Mouse (Mus musculus) ovary, adult 18-20 months (tissue): ENCODE data around the gene Shbg.

ENCODE experiments used
- DNase-seq: peaks from one replicate; pipeline ENCODE4 v3.0.0; 2022; ENCODE audit warnings: low spot score, mixed read lengths

Shbg gene

DNA sequence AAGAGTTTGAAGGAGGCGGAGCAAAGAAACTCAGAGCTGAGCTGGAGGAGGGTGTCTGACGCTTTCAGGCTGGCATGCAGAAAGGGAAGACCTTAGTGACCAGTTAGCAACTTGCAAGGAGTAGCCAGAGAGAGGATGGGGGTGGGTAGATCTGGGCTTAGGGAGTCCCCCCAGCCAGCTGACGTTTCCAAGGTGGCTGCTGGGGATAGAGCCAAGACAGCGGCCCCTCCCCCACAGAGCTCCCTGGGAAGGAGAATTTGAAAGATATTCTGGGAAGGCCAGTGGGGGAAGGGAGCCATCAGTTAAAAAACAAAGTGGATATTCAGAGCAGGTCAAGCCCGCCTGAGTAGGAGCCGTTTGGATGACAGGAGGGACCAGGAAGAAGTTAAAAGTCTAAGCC is 17.6 kb downstream of the Shbg start:
- DNase-seq: peak; percentile 85

DNA sequence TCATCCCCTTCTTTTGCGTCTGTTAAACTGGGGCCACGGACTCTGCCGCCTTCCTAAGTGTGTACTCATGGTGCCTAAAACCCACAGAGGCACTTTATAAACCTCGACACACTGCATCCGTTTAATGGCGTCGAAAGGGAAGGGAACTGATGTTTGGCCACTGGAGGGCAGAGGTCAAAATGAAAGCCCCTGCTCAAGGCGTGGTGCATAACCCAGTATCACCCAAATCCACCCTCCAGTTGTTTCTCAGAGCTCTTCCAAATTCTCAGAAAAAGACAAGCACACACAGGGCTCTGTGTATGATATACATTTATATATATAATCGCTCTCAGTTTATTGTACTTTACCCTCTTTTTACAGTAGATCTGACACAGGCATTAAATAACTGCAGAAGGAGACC is 18.3 kb downstream of the Shbg start:
- no peak for DNase-seq

DNA sequence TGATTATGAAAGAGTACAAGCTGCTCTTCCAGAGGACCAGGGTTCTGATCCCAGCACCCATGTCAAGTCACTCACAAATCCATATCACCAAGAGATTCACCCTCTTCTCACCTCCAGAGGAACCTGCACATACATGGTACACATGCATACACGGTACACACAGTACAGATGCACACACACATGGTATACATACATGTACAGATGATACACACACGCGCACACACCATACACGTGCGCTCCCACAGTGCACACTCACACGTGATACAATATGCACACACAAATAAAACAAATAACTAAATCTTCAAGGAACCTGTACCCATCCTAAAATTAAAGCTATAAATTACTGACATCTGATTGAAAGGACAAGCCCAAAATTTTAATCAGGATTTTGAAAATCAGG is 22.9 kb downstream of the Shbg start:
- no peak for DNase-seq

DNA sequence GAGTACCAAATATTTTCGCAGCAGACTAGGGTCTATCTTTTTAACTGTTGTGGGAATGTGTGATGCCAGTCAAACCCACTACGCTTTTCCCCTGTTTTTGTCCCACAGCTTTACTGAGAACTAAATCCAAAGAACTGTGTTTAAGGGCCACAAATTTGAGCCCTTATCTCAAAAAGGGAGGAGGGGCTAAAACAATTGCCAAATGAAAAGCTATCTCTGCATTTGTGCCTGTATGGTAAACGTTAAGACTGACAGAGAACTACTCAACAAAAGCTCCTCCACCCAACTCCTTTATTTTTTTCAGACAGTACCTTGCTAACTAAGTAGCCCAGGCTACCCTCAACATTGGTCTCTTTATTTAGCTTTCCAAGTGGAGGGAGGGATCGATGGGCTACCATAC is 24.9 kb downstream of the Shbg start:
- no peak for DNase-seq

DNA sequence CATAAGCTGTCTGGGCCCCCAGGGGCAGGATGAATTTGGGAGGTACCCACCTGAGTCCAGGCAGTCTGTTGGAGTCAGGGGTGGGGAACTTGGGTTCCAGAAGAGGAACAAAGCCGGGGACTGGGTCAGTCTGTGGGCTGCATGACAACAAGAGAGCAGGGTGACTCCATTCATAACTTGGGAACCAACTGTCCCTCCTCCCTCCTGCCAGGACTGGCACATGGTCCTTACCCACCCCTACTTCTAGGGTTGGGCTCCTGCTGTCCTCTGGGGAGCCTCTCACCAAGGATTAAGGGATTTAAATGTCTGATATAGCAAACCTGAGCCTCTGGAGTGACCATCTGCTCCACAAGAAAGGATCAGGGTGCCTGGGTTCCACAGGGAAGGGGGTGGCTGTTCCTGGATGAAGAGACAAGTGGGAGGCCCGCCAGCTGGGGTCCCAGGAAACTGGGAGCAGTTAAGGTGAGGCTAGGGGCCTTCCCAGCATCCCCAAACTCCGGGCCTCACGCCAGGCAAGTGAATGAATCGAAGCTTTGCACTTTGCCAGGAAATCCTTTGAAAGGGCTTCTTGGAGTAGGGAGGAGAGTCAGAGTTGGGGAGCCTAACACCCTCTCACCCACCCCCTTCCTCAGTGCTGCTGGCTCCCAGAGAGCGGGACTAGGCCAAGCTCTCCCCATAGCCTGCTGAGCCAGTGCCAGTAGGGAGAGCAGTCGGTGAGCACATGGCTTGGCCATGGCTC is 25.6 kb downstream of the Shbg start:
- no peak for DNase-seq

DNA sequence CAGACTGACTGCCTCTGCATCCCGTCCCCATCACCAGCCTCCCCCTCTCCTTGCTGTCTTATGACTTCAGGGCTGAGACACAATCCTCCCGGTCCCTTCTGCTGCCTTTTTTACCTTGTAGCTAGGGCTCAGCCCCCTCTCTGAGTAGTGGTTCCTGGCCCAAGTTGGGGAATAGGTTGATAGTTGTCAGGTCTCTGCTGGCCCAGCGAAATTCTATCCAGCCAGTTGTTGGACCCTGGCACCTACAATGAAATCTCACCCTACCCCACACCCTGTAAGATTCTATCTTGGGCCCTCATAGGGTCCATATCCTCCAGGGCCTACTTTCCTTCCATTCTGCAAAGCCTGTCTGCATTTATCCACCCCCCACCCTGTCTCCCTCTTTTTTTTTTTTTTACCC is 26.3 kb downstream of the Shbg start:
- DNase-seq: no peak

DNA sequence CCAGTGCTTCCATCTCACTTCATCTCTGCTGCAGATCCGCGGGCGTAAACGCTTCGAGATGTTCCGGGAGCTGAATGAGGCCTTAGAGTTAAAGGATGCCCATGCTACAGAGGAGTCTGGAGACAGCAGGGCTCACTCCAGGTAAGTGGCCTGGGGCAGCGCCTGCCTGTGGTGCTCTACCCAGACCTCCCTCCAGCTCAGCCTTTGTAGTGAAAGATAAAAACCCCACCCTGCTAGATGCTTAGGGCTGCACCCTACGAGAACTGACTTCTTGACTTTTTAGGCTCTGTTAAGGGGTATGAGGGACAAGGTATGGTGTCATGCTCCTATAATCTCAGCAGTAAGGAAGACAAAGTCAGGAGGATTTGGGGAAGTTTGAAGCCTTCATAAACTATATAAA is 27.1 kb downstream of the Shbg start:
- no peak for DNase-seq

DNA sequence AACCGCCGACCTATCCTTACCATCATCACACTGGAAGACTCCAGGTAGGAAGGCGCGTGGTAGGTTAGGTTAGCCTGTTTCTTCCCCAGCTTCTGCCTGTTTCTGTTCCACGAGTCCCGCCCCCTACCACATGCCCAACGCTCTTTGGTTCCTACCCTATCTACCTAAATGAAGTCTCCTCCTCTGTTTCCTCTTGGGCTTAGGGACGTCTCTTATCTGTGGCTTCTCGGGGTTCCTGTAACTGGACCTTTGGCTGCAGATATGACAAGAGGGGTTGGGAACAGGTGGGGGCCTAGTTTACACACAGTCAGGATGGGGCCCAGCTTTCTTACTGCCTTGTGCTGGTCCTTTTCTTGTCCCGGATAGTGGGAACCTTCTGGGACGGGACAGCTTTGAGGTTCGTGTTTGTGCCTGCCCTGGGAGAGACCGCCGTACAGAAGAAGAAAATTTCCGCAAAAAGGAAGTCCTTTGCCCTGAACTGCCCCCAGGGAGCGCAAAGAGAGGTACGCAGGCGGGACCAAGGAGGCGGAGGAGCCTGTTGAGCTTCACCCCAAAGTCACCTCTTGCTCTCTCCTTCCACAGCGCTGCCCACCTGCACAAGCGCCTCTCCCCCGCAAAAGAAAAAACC is 28.4 kb downstream of the Shbg start:
- DNase-seq: no peak

DNA sequence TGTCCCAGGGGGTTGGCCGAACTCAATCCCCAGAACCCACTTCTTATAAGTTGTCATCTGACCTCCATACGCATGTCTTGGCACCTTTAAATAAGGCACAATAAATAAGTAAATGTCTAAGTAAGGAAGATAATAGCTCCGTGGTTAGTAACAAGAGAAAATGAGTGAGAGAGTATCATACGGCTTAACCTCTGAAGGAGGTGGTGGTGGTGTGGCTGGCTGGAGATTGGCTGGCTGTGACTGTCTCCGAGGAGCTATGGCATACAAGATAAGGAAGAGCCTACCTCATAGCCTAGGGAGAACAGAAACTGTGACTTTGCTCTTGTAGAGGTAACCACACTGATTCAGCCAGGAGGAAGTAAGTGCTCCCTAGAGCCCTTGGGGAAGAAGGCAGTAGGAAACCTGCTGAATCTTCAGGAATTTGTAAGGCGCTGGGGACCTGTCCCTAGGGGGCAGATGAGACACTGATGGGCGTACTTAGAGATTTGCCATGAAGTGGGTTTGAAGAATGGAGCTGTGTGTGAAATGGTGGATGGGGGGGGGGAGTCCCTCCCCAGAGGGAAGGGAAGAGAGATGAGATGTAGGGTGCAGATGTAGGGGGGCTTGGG is 31.9 kb downstream of the Shbg start:
- DNase-seq: no peak

DNA sequence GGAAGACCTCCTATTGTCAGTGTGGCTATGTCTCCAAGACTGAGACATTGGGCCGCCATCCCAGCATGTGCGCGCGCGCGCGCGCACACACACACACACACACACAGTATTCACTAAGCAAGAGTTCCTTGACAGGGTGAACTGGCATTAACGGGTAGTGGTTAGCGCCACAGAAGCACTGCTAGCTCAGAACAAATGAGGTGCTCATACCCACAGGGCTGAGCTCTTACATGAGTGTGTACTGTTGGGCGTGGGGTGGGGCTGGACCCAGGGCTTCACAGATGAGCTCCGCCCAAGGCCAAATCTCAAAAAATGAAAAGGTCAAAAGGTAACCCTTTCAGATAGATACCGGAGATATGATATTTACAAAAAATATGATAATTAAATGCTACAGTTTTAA is 32.8 kb downstream of the Shbg start:
- no peak for DNase-seq

DNA sequence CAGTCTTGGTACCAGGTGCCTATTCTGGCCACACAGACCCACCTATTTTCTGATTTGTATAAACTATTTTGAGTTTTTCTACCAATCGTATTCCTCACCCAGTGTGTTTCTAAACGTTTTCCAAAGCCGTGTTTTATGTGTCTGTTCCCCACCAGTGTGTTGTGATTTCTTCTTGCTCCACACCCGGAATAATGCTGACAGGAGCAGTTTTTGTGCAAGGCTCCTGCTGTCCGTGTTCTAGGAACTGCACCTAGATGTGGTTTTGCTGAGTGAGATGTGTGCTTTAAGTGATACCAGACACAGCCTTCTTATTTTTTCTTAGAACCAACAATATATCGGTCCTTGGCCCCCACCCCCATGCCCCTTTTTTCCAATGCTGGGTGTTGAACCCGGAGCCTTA is 33.7 kb downstream of the Shbg start:
- no peak for DNase-seq

DNA sequence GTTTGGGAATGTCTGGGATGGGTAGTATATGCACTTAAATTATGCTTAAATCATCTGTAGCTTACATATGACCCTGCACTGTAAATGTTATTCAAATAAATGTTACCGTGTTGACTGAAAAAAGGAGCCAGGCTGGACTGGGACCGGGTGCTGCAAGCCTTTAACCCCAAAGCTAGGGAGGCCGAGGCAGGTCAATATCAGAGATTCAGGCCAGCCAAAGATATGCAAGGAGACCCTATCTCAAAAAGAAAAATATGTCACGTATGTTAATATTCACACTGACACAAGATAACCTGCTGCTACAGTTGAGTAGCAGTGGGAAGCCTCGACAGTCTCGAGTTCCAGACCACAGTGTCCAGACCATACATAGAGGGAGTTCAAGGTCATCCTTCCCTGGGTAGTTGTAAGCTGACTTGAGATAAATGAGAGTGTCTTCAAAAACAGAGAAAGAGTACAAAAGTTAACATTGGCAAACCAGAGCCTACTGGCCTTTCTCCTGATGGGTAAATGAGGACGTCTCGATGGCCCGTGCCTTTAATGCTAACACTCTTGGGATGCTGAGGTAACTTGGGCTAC is 35.4 kb downstream of the Shbg start:
- no peak for DNase-seq

DNA sequence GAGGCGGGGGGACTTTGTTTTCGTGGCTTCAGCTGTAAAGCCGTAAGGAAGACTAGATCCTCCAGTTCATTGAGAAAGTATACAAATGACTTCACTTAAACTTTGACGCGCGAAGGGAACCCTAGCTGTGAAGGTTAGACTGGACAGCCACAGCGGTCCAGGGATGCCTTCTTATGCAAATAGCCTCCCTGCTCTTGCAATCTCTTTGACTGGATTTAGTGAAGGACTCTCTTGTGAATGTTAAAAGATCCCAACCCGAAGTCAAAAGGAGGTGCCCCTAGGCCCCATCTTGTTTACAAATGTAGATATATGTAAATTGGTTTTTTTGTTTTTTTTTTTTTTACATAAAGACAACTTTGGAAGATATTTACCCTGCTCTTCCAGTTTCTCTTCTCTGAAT is 35.9 kb downstream of the Shbg start:
- DNase-seq: no peak

DNA sequence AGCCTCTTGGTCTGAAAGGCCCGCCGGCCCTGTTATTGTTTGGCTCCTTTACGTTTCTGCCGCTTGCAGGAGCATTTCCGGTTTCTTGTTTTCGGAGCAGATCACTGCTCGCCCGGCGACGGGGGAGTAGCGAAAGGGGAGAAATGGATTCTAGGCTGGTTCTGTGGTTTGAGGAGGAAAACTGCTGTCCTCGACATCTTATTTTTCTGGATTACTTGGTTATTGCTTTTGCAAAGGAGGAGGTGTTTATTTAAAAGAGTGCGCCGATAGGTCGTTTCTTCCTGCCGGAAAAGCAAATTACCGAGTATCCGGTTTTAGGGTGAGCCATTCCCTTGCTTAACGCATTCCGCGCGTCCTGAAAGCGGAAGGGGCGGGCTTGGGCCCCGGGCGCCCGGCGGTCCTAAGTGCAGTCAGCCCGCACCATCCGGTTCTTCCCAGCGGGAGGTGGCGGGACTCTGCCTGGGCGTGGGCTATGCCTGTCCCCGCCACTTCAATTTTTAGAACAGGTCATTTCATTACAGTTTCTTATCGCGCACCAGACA is 36.5 kb downstream of the Shbg start:
- peak; percentile 84 for DNase-seq

DNA sequence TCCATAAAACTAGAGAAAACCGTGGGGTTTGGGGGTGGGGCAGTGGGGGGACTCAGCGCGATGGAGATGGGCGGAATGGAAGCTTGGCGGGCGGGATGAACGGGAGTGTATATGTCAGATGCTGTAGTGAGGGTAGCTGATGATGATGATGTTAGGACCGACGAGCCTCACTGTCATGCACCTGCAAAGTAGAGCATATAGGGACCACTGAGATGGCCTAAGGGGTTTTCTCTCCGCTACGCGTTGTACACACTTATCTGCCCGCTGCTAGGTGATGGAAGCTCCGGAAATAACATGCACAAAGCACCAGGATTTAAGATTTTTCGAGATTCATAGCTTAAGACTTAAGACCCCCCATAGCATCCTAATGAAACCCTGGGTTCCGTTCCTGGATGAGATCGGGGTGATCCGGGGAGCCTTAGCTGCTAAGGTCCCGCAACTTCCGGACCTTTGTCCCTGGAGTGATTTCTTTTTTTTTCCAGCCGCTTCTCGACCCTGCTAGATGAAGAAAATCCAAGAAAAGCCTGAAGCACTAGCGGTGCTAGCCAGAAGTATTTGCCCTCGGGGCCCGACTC is 37.0 kb downstream of the Shbg start:
- DNase-seq: no peak

DNA sequence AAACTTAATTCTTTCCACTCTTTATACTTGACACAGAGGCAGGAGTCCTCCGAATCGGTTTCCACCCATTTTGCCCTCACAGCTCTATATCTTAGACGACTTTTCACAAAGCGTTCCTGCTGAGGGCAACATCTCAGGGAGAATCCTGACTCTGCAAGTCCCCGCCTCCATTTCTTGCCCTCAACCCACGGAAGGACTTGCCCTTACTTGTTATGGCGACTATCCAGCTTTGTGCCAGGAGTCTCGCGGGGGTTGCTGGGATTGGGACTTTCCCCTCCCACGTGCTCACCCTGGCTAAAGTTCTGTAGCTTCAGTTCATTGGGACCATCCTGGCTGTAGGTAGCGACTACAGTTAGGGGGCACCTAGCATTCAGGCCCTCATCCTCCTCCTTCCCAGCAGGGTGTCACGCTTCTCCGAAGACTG is 37.6 kb downstream of the Shbg start, which contains the start of the genes Wrap53 and Trp53:
Gene Wrap53 (minus strand): TSS at position 165 of the 424 bp plus-strand sequence.
Gene Trp53 (plus strand): TSS at position 269 of the 424 bp plus-strand sequence.
- peak; percentile 90 for DNase-seq

DNA sequence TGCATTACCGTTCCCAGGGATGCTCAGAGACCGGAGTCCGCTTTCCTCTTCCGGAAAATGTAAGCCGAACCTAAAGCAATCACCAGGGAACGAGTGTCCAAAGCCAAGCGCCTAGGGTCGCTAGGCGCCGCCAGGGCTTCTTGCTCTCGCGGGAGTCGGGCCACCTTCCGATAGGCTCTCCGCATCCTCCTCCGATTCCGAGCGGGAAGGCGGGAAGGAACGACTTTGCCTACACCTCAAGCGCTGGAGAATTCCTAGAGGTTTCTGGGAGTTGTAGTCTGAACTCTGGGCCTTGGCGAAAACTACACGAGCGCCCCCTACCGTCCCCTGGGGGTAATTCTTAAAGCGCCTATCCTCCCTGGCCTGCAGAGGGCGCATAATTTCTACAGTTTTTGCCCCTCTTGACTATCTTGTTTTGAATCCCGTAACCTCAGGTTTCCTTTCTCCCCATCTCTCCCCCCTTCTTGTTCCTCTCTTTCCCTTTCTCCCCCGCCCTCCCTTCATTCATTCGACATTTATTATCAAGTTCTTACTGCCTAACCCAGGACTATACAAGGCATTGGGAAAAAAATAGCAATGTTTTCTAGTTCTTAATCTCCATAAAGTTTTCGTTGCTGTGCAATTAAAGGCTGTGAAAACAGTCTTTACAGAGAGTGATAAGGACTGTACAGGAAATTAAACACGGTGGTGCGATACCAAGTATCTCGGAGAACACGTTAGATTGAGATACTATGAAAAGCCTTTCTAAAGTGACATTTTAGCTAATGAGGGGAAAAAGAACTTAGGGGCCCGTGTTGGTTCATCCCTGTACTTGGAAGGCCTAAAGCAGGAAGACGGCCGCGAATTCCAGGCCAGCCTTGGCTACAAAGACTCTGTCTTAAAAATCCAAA is 38.3 kb downstream of the Shbg start:
- peak; percentile 96 for DNase-seq

DNA sequence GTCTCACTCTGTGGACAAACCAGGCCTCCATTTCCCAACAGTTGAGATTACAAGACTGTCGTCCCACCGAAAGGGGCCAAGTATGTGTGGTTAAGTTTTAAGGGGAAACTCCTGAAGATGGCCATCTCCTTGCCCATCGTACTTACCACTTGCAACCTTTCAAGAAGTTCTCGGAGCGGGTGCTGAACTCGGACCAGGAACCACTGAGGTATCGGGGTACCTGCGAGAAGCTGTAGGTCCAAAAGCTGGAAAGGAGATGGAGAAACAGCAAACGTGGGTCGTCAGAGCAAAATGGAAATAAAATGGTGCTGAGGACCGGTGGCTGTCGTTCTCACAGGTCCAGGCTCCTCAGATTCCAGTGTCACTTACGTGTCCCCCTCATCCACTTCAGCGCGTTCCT is 39.4 kb downstream of the Shbg start:
- no peak for DNase-seq

DNA sequence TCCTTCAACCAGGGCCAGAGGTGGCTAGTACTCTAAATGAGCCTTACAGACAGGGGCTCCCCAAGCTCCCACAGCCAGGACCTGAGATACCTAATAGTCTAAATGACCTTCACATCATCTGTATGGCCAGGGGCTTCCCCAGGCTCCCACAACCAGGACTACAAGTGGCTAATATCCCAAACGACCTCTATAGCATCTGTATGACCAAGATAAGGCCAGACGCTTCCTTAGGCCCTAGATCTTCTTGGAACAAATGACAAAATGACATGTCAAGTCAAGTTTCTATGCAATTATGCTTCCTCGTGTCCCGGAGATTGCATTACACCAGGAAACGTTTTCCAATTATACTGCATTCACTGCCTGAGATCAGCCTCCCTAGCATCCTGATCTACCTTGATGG is 41.4 kb downstream of the Shbg start:
- DNase-seq: no peak

DNA sequence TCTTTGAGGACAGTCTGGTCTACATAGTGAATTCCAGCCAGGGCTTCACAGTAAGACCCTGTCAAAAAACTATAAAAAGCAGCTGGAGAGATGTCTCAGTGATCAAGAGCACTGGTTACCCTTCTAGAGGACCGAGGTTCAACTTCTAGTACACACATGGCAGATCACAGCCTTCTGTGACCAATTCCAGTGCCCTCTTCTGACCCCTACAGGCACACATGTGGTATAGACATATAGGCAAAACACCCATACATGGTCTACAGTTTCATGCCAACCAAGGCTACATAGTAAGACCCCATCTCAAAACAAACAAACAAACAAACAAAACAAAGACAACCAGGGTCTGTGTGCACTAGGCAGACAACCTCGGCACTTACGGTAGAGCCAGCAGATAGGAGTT is 42.5 kb downstream of the Shbg start:
- DNase-seq: no peak

DNA sequence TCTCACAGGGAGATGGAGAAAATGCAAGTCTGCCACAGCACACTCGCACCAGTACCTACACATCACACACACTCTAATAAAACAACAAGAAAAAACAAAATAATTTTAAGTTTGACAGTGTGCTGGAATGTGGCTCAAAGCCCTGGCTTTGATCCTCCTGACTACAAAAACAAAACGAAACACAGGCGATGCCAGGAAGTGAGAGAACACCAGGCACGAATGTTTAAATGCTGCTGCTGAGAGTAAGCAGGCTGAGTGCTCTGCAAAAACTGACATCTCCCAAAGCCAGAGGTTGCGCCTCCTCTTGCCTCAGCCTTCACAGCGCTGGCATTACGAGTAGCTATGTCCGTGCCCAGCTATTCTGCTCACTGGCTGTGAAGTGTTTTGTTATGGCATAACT is 52.6 kb downstream of the Shbg start:
- no peak for DNase-seq
